Mouse (Mus musculus) retina, adult 2 months (tissue): ENCODE measurements around the gene Atp2b2.
A peak's percentile ranks its signal among the peaks of the same experiment; 100 is the strongest.

Experiments
- DNase-seq: peaks from one replicate; pipeline ENCODE4 v3.0.0-alpha.2; 2012; ENCODE audit warnings: low read depth, low spot score

Gene Atp2b2

GRCm38 (mm10) chr6:113795241-113795702 lies 247.1 kb downstream of the Atp2b2 start:
- peak; percentile 36 for DNase-seq

DNA sequence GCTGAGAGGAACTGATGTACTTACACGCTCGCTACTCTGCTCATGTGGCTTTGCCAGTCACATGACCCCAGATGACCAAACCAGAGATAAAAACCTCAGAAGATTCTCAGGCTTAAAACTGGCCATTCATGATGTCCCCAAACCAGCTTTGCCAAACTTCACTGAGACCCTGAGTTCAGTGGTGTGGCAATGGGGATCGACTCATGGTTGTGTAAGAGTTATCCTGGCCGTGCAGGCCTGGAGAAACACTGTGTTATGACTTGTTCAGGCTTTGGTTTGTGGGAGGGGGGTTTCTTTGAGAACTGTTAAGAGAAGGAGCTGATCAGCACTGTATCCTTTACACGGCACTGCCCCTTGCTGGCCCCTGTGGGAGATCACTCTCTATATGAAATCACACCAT lies 250.0 kb downstream of the Atp2b2 start:
- DNase-seq: no peak

DNA sequence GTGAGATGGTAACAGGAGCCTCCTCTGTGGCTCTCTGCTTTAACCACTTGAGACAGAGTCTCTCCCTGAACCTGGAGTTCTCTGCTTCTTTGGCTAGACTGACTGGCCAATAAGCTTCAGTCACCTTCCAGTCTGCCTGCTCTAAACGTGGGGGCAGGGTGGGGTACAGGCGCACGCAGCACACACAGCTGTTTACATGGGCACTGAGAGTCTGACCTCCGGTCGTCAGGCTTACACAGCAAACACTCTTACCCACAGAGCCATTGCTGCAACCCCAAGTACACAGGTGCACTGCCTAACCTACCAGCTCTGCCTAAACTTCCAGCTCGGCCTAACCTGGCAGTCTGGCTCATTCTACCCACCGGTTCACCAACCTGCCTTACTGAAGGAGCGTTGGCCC lies 251.4 kb downstream of the Atp2b2 start:
- DNase-seq: no peak

- DNase-seq: no peak
Observed at GRCm38 (mm10) chr6:113787459-113787968, 254.9 kb downstream of the Atp2b2 start.

- DNase-seq: no peak
Observed at GRCm38 (mm10) chr6:113785658-113786057, 256.8 kb downstream of the Atp2b2 start.

- no peak for DNase-seq
Observed at GRCm38 (mm10) chr6:113778229-113778753, 264.1 kb downstream of the Atp2b2 start.

- no peak for DNase-seq
Observed at GRCm38 (mm10) chr6:113768804-113769203, 273.6 kb downstream of the Atp2b2 start.

- DNase-seq: peak; percentile 54
Observed at GRCm38 (mm10) chr6:113761644-113762043, 280.8 kb downstream of the Atp2b2 start.

- no peak for DNase-seq
Observed at GRCm38 (mm10) chr6:113749119-113749685, 293.2 kb downstream of the Atp2b2 start.

GRCm38 (mm10) chr6:113748351-113748750 lies 294.1 kb downstream of the Atp2b2 start:
- no peak for DNase-seq

DNA sequence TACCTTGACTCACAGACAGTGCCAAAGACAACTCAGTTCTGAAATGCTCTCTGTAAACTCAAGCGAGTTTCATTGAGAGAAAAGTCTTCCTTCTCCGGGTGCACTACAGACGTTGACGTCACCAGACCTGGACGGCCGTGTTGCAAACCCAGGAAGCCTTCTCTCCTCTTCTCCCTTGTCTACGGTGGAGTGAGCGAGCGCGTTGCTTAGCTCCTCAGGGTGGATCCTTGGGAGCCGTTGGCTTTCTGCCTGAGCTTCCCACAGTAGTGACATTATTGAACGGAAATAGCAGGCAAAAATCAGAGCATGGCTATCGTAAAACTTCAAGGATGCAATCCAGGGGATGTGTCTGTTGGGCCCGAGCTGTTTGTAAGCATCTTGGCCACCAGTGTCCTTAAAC lies 295.1 kb downstream of the Atp2b2 start:
- no peak for DNase-seq

GRCm38 (mm10) chr6:113745117-113745516 lies 297.3 kb downstream of the Atp2b2 start:
- no peak for DNase-seq

DNA sequence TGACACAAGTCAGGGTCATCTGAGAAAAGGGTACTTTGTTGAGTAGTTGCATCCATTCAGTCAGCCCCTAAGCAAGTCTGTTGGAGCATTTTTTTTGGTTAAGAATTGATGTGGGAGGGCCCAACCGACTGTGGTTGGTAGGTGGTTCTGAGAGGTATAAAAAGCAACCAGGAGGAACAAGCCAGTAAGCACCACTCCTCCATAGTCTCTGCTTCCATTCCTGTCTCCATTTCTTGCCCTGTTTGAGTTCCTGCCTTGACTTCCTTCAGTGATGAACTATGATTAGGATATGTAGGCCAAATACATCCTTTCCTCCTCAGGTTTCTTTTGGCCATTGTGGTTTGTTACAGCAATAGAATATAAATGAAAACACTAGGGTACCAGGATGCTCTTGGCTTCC lies 299.3 kb downstream of the Atp2b2 start:
- no peak for DNase-seq

DNA sequence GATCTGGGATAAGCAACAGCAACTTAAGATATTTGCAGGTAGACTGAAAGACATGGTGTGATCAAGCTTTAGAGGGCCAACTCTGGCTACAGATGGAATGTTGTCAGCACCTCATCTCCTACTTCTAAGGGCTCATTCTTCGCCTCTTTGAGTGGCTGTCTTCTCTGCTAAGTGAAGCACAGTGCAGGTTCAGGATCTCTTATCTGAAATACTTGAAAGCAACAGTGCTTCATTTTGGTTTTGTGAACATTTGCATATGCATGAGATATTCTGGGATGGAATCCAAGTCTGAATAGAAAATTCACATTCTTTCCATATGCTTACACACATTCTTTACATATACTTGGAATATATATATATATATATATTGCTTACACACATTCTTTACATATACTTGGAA lies 300.1 kb downstream of the Atp2b2 start:
- DNase-seq: no peak

DNA sequence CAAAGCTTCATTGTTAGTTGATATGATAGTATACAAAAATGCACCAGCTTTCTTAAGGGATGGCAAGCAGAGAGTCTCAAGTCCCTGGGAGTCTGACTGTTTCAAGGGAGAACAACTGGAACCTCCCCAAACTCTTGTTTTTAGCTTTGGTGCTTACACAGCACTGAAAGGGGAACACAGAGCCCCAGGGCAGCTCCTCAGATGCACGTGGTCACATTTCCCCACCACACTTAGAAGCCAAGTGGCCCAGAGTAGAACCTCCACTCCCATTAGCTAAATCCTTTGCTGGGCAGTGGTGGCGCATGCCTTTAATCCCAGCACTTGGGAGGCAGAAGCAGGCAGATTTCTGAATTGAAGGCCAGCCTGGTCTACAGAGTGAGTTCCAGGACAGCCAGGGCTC lies 301.0 kb downstream of the Atp2b2 start:
- no peak for DNase-seq

GRCm38 (mm10) chr6:113740236-113741217 lies 301.9 kb downstream of the Atp2b2 start, which contains the start of gene Sec13:
Sec13 (minus strand) TSS chr6:113740743.
- peak; percentile 84 for DNase-seq

GRCm38 (mm10) chr6:113737318-113738046 lies 304.9 kb downstream of the Atp2b2 start:
- DNase-seq: no peak

GRCm38 (mm10) chr6:113731296-113731695 lies 311.1 kb downstream of the Atp2b2 start:
- DNase-seq: no peak

GRCm38 (mm10) chr6:113728181-113728580 lies 314.2 kb downstream of the Atp2b2 start:
- no peak for DNase-seq

DNA sequence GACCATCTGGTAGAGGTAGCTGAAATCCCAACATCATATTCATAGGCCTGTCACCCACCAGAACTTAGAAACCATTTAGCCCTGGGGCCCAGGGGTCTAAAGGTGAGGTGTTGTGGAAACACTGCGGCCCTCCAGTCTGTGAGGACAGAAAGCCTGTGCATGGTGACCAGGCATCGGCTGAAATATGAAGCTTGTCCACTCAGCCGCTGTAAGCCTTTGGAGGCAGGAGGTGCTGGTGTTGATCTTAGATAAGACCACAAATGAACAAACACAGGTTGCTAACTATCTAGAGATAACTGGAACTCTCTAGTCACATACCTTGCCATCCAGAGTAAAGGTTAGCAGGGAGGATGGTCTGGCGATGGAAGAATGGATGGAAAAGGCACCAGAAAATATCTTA lies 321.4 kb downstream of the Atp2b2 start:
- no peak for DNase-seq

GRCm38 (mm10) chr6:113719878-113720277 lies 322.5 kb downstream of the Atp2b2 start, which contains the start of gene Ghrl:
Ghrl (minus strand) TSS chr6:113719880.
- DNase-seq: no peak
